Mouse (Mus musculus): ENCODE results near the gene Jazf1. TPM values are rescaled to one million over a fixed set of nuclear protein-coding genes. Genes with fewer than 3 reads are reported as not detected.

The Jazf1 gene
- total and polyA plus RNA-seq, 3 experiments: not detected

DNA sequence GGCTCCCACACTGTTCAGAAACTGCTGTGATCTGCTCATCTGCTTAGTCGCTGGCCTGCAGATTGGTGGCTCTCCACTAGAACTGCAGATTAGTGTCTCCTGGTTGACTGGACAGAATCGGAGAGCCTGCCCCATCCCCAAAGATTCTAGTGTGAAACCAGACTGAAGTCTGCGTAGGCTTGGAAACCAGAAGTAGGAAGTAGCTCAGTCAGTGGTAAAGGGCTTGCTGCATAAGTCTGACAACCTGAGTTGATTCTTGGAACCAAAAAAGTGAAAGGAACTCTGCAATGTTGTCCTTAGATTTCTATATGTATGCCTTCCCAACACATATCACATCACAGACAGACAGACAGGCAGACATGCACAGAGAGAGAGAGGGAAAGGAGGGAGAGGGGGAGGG is 163.3 kb downstream of the Jazf1 start (continued):
- no peak for TF ChIP-seq UBTF (IDR thresholded peaks at IDR 0.05; ENCODE audit: borderline replicate concordance, insufficient read depth, low read depth, low read length)

GRCm38 (mm10) chr6:52903226-52903960 is 165.0 kb downstream of the Jazf1 start:
- TF ChIP-seq NRF1 (IDR thresholded peaks at IDR 0.05; ENCODE audit: insufficient read depth, low read depth, low read length, poor library complexity, severe bottlenecking) (no peak), USF2 (IDR thresholded peaks at IDR 0.05; ENCODE audit: borderline replicate concordance in 1 of 2, insufficient read depth in 1 of 2, low read depth in 1 of 2, low read length in 2 of 2) (no peak), ZMIZ1 (IDR thresholded peaks at IDR 0.05; ENCODE audit: low read depth, low read length) (no peak), MAX (IDR thresholded peaks at IDR 0.05; ENCODE audit: low read length) (no peak), MYB (IDR thresholded peaks at IDR 0.05; ENCODE audit: low read depth, low read length) (no peak)
- Histone ChIP-seq H3K4me1 (ENCODE audit: control insufficient read depth in 1 of 2, insufficient read depth in 2 of 2, low read length in 2 of 2) (no peaks in the 10 kb centered on the region), H3K36me3 (ENCODE audit: control insufficient read depth in 1 of 2, insufficient read depth in 2 of 2, low read length in 2 of 2) (no peaks in the 10 kb centered on the region), H3K27me3 (ENCODE audit: control insufficient read depth in 1 of 2, insufficient read depth in 2 of 2, low read length in 2 of 2) (no peaks in the 10 kb centered on the region), H3K4me3 (ENCODE audit: control insufficient read depth in 1 of 2, insufficient read depth in 1 of 2, low read depth in 2 of 2, low read length in 2 of 2) (no peak overlapping the region), H3K9me3 (replicated peaks; ENCODE audit: insufficient read depth, low read length) (no peaks in the 10 kb centered on the region), H3K9ac (ENCODE audit: control insufficient read depth, low read depth, low read length, poor library complexity, severe bottlenecking) (no peak overlapping the region), H3K27ac (ENCODE audit: control insufficient read depth, low read depth, low read length) (no peak overlapping the region), H3K79me2 (ENCODE audit: control insufficient read depth, insufficient read depth, low read length, poor library complexity) (no peaks in the 10 kb centered on the region)
- DNase-seq (ENCODE audit: low read depth, low spot score): peak; percentile 2

DNA sequence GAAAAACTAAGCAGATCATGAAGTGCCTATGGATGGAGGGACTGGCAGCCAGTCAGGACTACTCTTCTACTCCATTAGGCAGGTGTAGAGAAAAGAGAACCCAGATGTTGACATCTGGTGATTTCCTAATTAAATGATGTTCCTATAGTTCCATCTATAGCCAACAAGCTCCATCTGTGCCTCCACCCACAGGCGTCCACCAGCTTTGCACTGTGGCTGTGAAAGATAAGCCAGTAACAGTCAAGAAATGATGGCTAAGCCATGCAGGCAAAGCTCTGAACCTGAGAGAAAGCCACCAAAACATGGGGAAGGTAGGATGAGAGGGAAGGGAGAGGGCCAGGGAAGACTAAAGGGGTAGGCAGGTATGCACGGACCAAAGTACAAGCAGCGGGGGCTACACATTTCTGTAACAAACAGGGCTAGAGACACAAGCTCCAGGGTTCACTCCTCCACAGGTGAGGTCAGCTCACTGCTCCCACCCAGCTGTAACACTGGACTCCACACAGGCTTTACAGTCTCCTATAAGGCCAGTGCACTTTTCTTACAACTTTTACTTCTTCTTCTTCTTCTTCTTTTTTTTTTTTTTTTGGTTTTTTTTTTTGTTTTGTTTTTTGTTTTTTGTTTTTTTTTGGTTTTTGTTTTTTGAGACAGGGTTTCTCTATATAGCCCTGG is 168.7 kb downstream of the Jazf1 start:
- TF ChIP-seq MAZ (IDR thresholded peaks at IDR 0.05; ENCODE audit: low read depth, low read length) (no peak), POLR2AphosphoS2 (IDR thresholded peaks at IDR 0.05; ENCODE audit: low read length) (no peak), TAL1 (IDR thresholded peaks at IDR 0.05; ENCODE audit: low read length) (no peak), CHD2 (IDR thresholded peaks at IDR 0.05; ENCODE audit: low read length) (no peak), NELFE (IDR thresholded peaks at IDR 0.05; ENCODE audit: low read depth, low read length) (no peak)
- Histone ChIP-seq H3K4me3 (ENCODE audit: control insufficient read depth in 1 of 2, insufficient read depth in 1 of 2, low read depth in 2 of 2, low read length in 2 of 2) (no peak overlapping the region), H3K27me3 (ENCODE audit: control insufficient read depth in 1 of 2, insufficient read depth in 2 of 2, low read length in 2 of 2) (no peaks in the 10 kb centered on the region), H3K79me2 (ENCODE audit: control insufficient read depth, insufficient read depth, low read length, poor library complexity) (no peaks in the 10 kb centered on the region), H3K27ac (ENCODE audit: control insufficient read depth, low read depth, low read length) (no peak overlapping the region), H3K9me3 (replicated peaks; ENCODE audit: insufficient read depth, low read length) (no peaks in the 10 kb centered on the region), H3K36me3 (ENCODE audit: control insufficient read depth in 1 of 2, insufficient read depth in 2 of 2, low read length in 2 of 2) (no peaks in the 10 kb centered on the region), H3K4me1 (ENCODE audit: control insufficient read depth in 1 of 2, insufficient read depth in 2 of 2, low read length in 2 of 2) (no peaks in the 10 kb centered on the region), H3K9ac (ENCODE audit: control insufficient read depth, low read depth, low read length, poor library complexity, severe bottlenecking) (no peak overlapping the region)
- no peak for DNase-seq (ENCODE audit: low read depth, low spot score)
